Mouse (Mus musculus): ENCODE measurements around the gene Uggt2. TPM values are rescaled to one million over a fixed set of nuclear protein-coding genes. Genes with fewer than 3 reads are reported as not detected.

Uggt2 gene
- polyA plus RNA-seq, 2 experiments: 14.9 to 36.0 TPM

DNA sequence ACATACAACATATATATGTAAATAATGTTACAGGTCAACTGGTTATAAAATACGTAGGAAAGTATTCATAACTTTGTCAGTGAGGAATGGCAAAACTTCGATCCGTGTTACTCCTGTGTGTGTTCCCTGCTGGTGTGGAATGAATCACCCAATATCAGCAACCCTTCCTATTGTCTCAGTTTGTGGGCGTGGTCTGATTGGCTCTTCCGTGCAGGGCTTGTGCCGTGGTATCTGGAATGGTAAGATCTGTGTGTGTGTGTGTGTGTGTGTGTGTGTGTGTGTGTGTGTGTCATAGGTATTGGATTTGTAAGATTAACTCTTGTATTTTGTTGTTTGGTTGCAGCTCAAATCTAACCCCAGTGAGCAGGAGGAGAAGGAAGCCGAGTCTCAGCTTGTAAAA is 131.6 kb downstream of the Uggt2 start:
- H3K4me1 ChIP-seq (ENCODE audit: control insufficient read depth, insufficient read depth, low read length): no peaks in the 10 kb centered on the region
- H3K27me3 ChIP-seq (ENCODE audit: control insufficient read depth, insufficient read depth, low read length): no peaks in the 10 kb centered on the region
- H3K4me2 ChIP-seq (replicated peaks; ENCODE audit: low read depth, low read length, severe bottlenecking): no peak overlapping the region
- DNase-seq (ENCODE audit: low spot score): no peak
- ATAC-seq (ENCODE audit: low FRiP score, low read depth): no peak
- TF ChIP-seq POLR2A (IDR thresholded peaks at IDR 0.05; ENCODE audit: borderline replicate concordance, extremely low read depth, insufficient read depth, insufficient read length): no peak
- H3K9ac ChIP-seq (ENCODE audit: low read depth, low read length, severe bottlenecking): no peak overlapping the region
- H3K4me3 ChIP-seq (replicated peaks; ENCODE audit: low read length): no peak overlapping the region
- H3K36me3 ChIP-seq (ENCODE audit: control insufficient read depth, insufficient read depth, low read length): peaks cover 38% of the 10 kb centered on the region
- 94% methylated on average over 7 of the region's 7 CpGs for WGBS
- no peak overlapping the region for H3K27ac ChIP-seq (replicated peaks; ENCODE audit: low read depth, low read length)
- H3K9me3 ChIP-seq (ENCODE audit: control insufficient read depth, low read length): no peaks in the 10 kb centered on the region

- H3K4me2 ChIP-seq (replicated peaks; ENCODE audit: low read depth, low read length, severe bottlenecking): no peak overlapping the region
- TF ChIP-seq POLR2A (IDR thresholded peaks at IDR 0.05; ENCODE audit: borderline replicate concordance, extremely low read depth, insufficient read depth, insufficient read length): no peak
- peaks cover 29% of the 10 kb centered on the region for H3K36me3 ChIP-seq (ENCODE audit: control insufficient read depth, insufficient read depth, low read length)
- no peaks in the 10 kb centered on the region for H3K9me3 ChIP-seq (ENCODE audit: control insufficient read depth, low read length)
- 91% methylated on average over 4 of the region's 4 CpGs for WGBS
- H3K27me3 ChIP-seq (ENCODE audit: control insufficient read depth, insufficient read depth, low read length): no peaks in the 10 kb centered on the region
- H3K4me3 ChIP-seq (replicated peaks; ENCODE audit: low read length): no peak overlapping the region
- no peak overlapping the region for H3K9ac ChIP-seq (ENCODE audit: low read depth, low read length, severe bottlenecking)
- no peak for DNase-seq (ENCODE audit: low spot score)
- no peak for ATAC-seq (ENCODE audit: low FRiP score, low read depth)
- no peak overlapping the region for H3K27ac ChIP-seq (replicated peaks; ENCODE audit: low read depth, low read length)
- H3K4me1 ChIP-seq (ENCODE audit: control insufficient read depth, insufficient read depth, low read length): no peaks in the 10 kb centered on the region
These were observed 133.8 kb downstream of the Uggt2 start for GRCm38 (mm10) chr14:118965356-118966000.

- Histone ChIP-seq H3K4me1 (ENCODE audit: control insufficient read depth, insufficient read depth, low read length) (no peaks in the 10 kb centered on the region), H3K27ac (replicated peaks; ENCODE audit: low read depth, low read length) (no peak overlapping the region), H3K9me3 (ENCODE audit: control insufficient read depth, low read length) (no peaks in the 10 kb centered on the region), H3K36me3 (ENCODE audit: control insufficient read depth, insufficient read depth, low read length) (peaks cover 61% of the 10 kb centered on the region), H3K4me3 (replicated peaks; ENCODE audit: low read length) (no peak overlapping the region), H3K27me3 (ENCODE audit: control insufficient read depth, insufficient read depth, low read length) (no peaks in the 10 kb centered on the region), H3K9ac (ENCODE audit: low read depth, low read length, severe bottlenecking) (no peak overlapping the region), H3K4me2 (replicated peaks; ENCODE audit: low read depth, low read length, severe bottlenecking) (no peak overlapping the region)
- no peak for TF ChIP-seq POLR2A (IDR thresholded peaks at IDR 0.05; ENCODE audit: borderline replicate concordance, extremely low read depth, insufficient read depth, insufficient read length)
- no peak for ATAC-seq (ENCODE audit: low FRiP score, low read depth)
- no peak for DNase-seq (ENCODE audit: low spot score)
- whole genome bisulfite sequencing: 94% methylated on average over 3 of the region's 3 CpGs
These were observed 141.2 kb downstream of the Uggt2 start for GRCm38 (mm10) chr14:118958010-118958409.

GRCm38 (mm10) chr14:118951912-118952583 is 147.2 kb downstream of the Uggt2 start:
- WGBS: 91% methylated on average over 9 of the region's 9 CpGs
- DNase-seq (ENCODE audit: low spot score): no peak
- H3K36me3 ChIP-seq (ENCODE audit: control insufficient read depth, insufficient read depth, low read length): peaks cover 22% of the 10 kb centered on the region; the same call in 1 of the 2 replicates

GRCm38 (mm10) chr14:118948841-118949240 is 150.4 kb downstream of the Uggt2 start:
- no peaks in the 10 kb centered on the region for H3K9me3 ChIP-seq (ENCODE audit: control insufficient read depth, low read length)
- DNase-seq (ENCODE audit: low spot score) (no peak), ATAC-seq (ENCODE audit: low FRiP score, low read depth) (no peak)
- H3K4me2 ChIP-seq (replicated peaks; ENCODE audit: low read depth, low read length, severe bottlenecking): no peak overlapping the region
- no peak overlapping the region for H3K27ac ChIP-seq (replicated peaks; ENCODE audit: low read depth, low read length)
- no peak overlapping the region for H3K9ac ChIP-seq (ENCODE audit: low read depth, low read length, severe bottlenecking)
- 94% methylated on average over 1 of the region's 1 CpGs for WGBS
- TF ChIP-seq POLR2A (IDR thresholded peaks at IDR 0.05; ENCODE audit: borderline replicate concordance, extremely low read depth, insufficient read depth, insufficient read length): no peak
- H3K4me1 ChIP-seq (ENCODE audit: control insufficient read depth, insufficient read depth, low read length): no peaks in the 10 kb centered on the region
- peaks cover 6% of the 10 kb centered on the region; the same call in 1 of the 2 replicates for H3K36me3 ChIP-seq (ENCODE audit: control insufficient read depth, insufficient read depth, low read length)
- no peaks in the 10 kb centered on the region for H3K27me3 ChIP-seq (ENCODE audit: control insufficient read depth, insufficient read depth, low read length)
- no peak overlapping the region for H3K4me3 ChIP-seq (replicated peaks; ENCODE audit: low read length)

More at GRCm38 (mm10) chr14:118951912-118952583, 147.2 kb downstream of the Uggt2 start:
- H3K27ac ChIP-seq (replicated peaks; ENCODE audit: low read depth, low read length): no peak overlapping the region
- H3K27me3 ChIP-seq (ENCODE audit: control insufficient read depth, insufficient read depth, low read length): no peaks in the 10 kb centered on the region
- no peak for ATAC-seq (ENCODE audit: low FRiP score, low read depth)
- TF ChIP-seq POLR2A (IDR thresholded peaks at IDR 0.05; ENCODE audit: borderline replicate concordance, extremely low read depth, insufficient read depth, insufficient read length): no peak
- no peak overlapping the region for H3K4me3 ChIP-seq (replicated peaks; ENCODE audit: low read length)
- no peak overlapping the region for H3K4me2 ChIP-seq (replicated peaks; ENCODE audit: low read depth, low read length, severe bottlenecking)
- H3K9ac ChIP-seq (ENCODE audit: low read depth, low read length, severe bottlenecking): no peak overlapping the region
- H3K9me3 ChIP-seq (ENCODE audit: control insufficient read depth, low read length): no peaks in the 10 kb centered on the region
- H3K4me1 ChIP-seq (ENCODE audit: control insufficient read depth, insufficient read depth, low read length): no peaks in the 10 kb centered on the region
